Mouse (Mus musculus): ENCODE results near the gene Lrrc37a.
A peak's percentile ranks its signal among the peaks of the same experiment; 100 is the strongest.
"Not testable (repeated sequence)": the region's sequence is repeated elsewhere in the genome, so short reads cannot be mapped to it uniquely, and the experiment has no call there.

The Lrrc37a gene

GRCm38 (mm10) chr11:103504497-103504896, at the start of gene Lrrc37a:
TSS of gene Lrrc37a (minus strand) at chr11:103504597.
- no peak for DNase-seq (ENCODE audit: low read depth, low spot score)

- DNase-seq (ENCODE audit: low read depth, low spot score) = not testable (repeated sequence)
Measured at GRCm38 (mm10) chr11:103534973-103535372, 30.6 kb upstream of the Lrrc37a start.

- DNase-seq (ENCODE audit: low read depth, low spot score) = no peak
Measured at GRCm38 (mm10) chr11:103512111-103512510, 7.7 kb upstream of the Lrrc37a start.

GRCm38 (mm10) chr11:103464443-103464842, 40.0 kb downstream of the Lrrc37a start:
- DNase-seq (ENCODE audit: low read depth, low spot score) = peak; percentile 81

GRCm38 (mm10) chr11:103451105-103451504, 53.3 kb downstream of the Lrrc37a start:
- peak; percentile 73 for DNase-seq (ENCODE audit: low read depth, low spot score)

GRCm38 (mm10) chr11:103449721-103450120, 54.7 kb downstream of the Lrrc37a start:
- peak; percentile 90 for DNase-seq (ENCODE audit: low read depth, low spot score)

GRCm38 (mm10) chr11:103443678-103444077, 60.7 kb downstream of the Lrrc37a start:
- peak; percentile 78 for DNase-seq (ENCODE audit: low read depth, low spot score)

GRCm38 (mm10) chr11:103436282-103436681, 68.1 kb downstream of the Lrrc37a start:
- DNase-seq (ENCODE audit: low read depth, low spot score) = no peak

- DNase-seq (ENCODE audit: low read depth, low spot score) = peak; percentile 79
Measured at GRCm38 (mm10) chr11:103425031-103425430, 79.4 kb downstream of the Lrrc37a start.

GRCm38 (mm10) chr11:103419667-103420066, 84.7 kb downstream of the Lrrc37a start:
- no peak for DNase-seq (ENCODE audit: low read depth, low spot score)

GRCm38 (mm10) chr11:103419226-103419625, 85.2 kb downstream of the Lrrc37a start:
- no peak for DNase-seq (ENCODE audit: low read depth, low spot score)

GRCm38 (mm10) chr11:103413516-103413915, 90.9 kb downstream of the Lrrc37a start:
- no peak for DNase-seq (ENCODE audit: low read depth, low spot score)

- no peak for DNase-seq (ENCODE audit: low read depth, low spot score)
Measured at GRCm38 (mm10) chr11:103412950-103413423, 91.4 kb downstream of the Lrrc37a start.

GRCm38 (mm10) chr11:103411981-103412949, 92.1 kb downstream of the Lrrc37a start, which contains the start of gene Plekhm1:
TSS of gene Plekhm1 (minus strand) at chr11:103412687.
- DNase-seq (ENCODE audit: low read depth, low spot score) = peak; percentile 99

- DNase-seq (ENCODE audit: low read depth, low spot score) = no peak
Measured at GRCm38 (mm10) chr11:103411301-103411700, 93.1 kb downstream of the Lrrc37a start.

GRCm38 (mm10) chr11:103408880-103409279, 95.5 kb downstream of the Lrrc37a start:
- no peak for DNase-seq (ENCODE audit: low read depth, low spot score)

- peak; percentile 79 for DNase-seq (ENCODE audit: low read depth, low spot score)
Measured at GRCm38 (mm10) chr11:103407136-103407535, 97.3 kb downstream of the Lrrc37a start.

GRCm38 (mm10) chr11:103406551-103406950, 97.8 kb downstream of the Lrrc37a start:
- peak; percentile 89 for DNase-seq (ENCODE audit: low read depth, low spot score)

- no peak for DNase-seq (ENCODE audit: low read depth, low spot score)
Measured at GRCm38 (mm10) chr11:103405814-103406213, 98.6 kb downstream of the Lrrc37a start.

- DNase-seq (ENCODE audit: low read depth, low spot score) = no peak
Measured at GRCm38 (mm10) chr11:103404618-103405017, 99.8 kb downstream of the Lrrc37a start.

GRCm38 (mm10) chr11:103403776-103404175, 100.6 kb downstream of the Lrrc37a start:
- peak; percentile 94 for DNase-seq (ENCODE audit: low read depth, low spot score)

GRCm38 (mm10) chr11:103402738-103403137, 101.7 kb downstream of the Lrrc37a start:
- DNase-seq (ENCODE audit: low read depth, low spot score) = no peak

GRCm38 (mm10) chr11:103402198-103402597, 102.2 kb downstream of the Lrrc37a start:
- DNase-seq (ENCODE audit: low read depth, low spot score) = peak; percentile 85
